Mouse (Mus musculus): ENCODE measurements around the gene Ltb. TPM values are rescaled to one million over a fixed set of nuclear protein-coding genes. Genes with fewer than 3 reads are reported as not detected.
"Not testable (repeated sequence)": the region's sequence is repeated elsewhere in the genome, so short reads cannot be mapped to it uniquely, and the experiment has no call there.

The Ltb gene
- polyA plus RNA-seq, 1 experiment from 2014 or later, result 0.25 TPM

GRCm38 (mm10) chr17:35220156-35220952 is 26.1 kb downstream of the Ltb start, which contains the start of gene Gm16181:
Gm16181 (plus strand) TSS chr17:35220834.
- H3K27ac ChIP-seq (replicated peaks), result no peak within 1 kb of the TSS
- WGBS, result 88% methylated on average over 28 of the region's 28 CpGs
- no peak for ATAC-seq (replicated peaks)
- peaks cover 21% of the 10 kb centered on the region for H3K36me3 ChIP-seq
- no peaks in the 10 kb centered on the region for H3K9me3 ChIP-seq
- no peaks in the 10 kb centered on the region for H3K4me1 ChIP-seq
- H3K9ac ChIP-seq (replicated peaks), result no peak within 1 kb of the TSS
- H3K4me2 ChIP-seq (replicated peaks), result no peak within 1 kb of the TSS
- no peak within 1 kb of the TSS for H3K4me3 ChIP-seq
- H3K27me3 ChIP-seq, result no peaks in the 10 kb centered on the region

- H3K36me3 ChIP-seq, result peaks cover 21% of the 10 kb centered on the region
- no peaks in the 10 kb centered on the region for H3K4me1 ChIP-seq
- H3K4me2 ChIP-seq (replicated peaks), result no peak overlapping the region
- no peak overlapping the region for H3K9ac ChIP-seq (replicated peaks)
- H3K4me3 ChIP-seq, result no peak overlapping the region
- WGBS, result 81% methylated on average over 6 of the region's 6 CpGs
- H3K9me3 ChIP-seq, result no peaks in the 10 kb centered on the region
- no peak overlapping the region for H3K27ac ChIP-seq (replicated peaks)
- H3K27me3 ChIP-seq, result no peaks in the 10 kb centered on the region
- ATAC-seq (replicated peaks), result no peak
Measured at GRCm38 (mm10) chr17:35222299-35222698, 28.1 kb downstream of the Ltb start.

- no peak for ATAC-seq (replicated peaks)
- Histone ChIP-seq H3K36me3 (peaks cover 31% of the 10 kb centered on the region), H3K9me3 (no peaks in the 10 kb centered on the region), H3K4me1 (no peaks in the 10 kb centered on the region), H3K27ac (replicated peaks) (no peak overlapping the region), H3K27me3 (no peaks in the 10 kb centered on the region), H3K4me3 (no peak overlapping the region), H3K9ac (replicated peaks) (no peak overlapping the region), H3K4me2 (replicated peaks) (no peak overlapping the region)
- WGBS, result 97% methylated on average over 4 of the region's 4 CpGs
Measured at GRCm38 (mm10) chr17:35224641-35225040, 30.4 kb downstream of the Ltb start.

GRCm38 (mm10) chr17:35225456-35225855 is 31.2 kb downstream of the Ltb start:
- no peaks in the 10 kb centered on the region for H3K9me3 ChIP-seq
- no peak overlapping the region for H3K4me2 ChIP-seq (replicated peaks)
- no peak overlapping the region for H3K9ac ChIP-seq (replicated peaks)
- peaks cover 26% of the 10 kb centered on the region for H3K36me3 ChIP-seq
- 94% methylated on average over 5 of the region's 5 CpGs for WGBS
- no peaks in the 10 kb centered on the region for H3K27me3 ChIP-seq
- H3K27ac ChIP-seq (replicated peaks), result no peak overlapping the region
- H3K4me1 ChIP-seq, result no peaks in the 10 kb centered on the region
- H3K4me3 ChIP-seq, result no peak overlapping the region
- no peak for ATAC-seq (replicated peaks)

- H3K36me3 ChIP-seq, result peaks cover 28% of the 10 kb centered on the region
- no peak overlapping the region for H3K9ac ChIP-seq (replicated peaks)
- no peak overlapping the region for H3K27ac ChIP-seq (replicated peaks)
- ATAC-seq (replicated peaks), result no peak
- 88% methylated on average over 14 of the region's 14 CpGs for WGBS
- H3K27me3 ChIP-seq, result no peaks in the 10 kb centered on the region
- H3K4me1 ChIP-seq, result no peaks in the 10 kb centered on the region
- H3K4me3 ChIP-seq, result no peak overlapping the region
- no peaks in the 10 kb centered on the region for H3K9me3 ChIP-seq
- no peak overlapping the region for H3K4me2 ChIP-seq (replicated peaks)
Measured at GRCm38 (mm10) chr17:35226561-35227046, 32.4 kb downstream of the Ltb start.

GRCm38 (mm10) chr17:35231022-35231421 is 36.8 kb downstream of the Ltb start:
- no peak overlapping the region for H3K4me2 ChIP-seq (replicated peaks)
- no peak overlapping the region for H3K27ac ChIP-seq (replicated peaks)
- H3K9me3 ChIP-seq, result no peaks in the 10 kb centered on the region
- no peaks in the 10 kb centered on the region for H3K27me3 ChIP-seq
- H3K9ac ChIP-seq (replicated peaks), result no peak overlapping the region
- H3K4me1 ChIP-seq, result peaks cover 31% of the 10 kb centered on the region
- WGBS, result 95% methylated on average over 10 of the region's 10 CpGs
- no peak for ATAC-seq (replicated peaks)
- H3K4me3 ChIP-seq, result no peak overlapping the region
- peaks cover 29% of the 10 kb centered on the region for H3K36me3 ChIP-seq

GRCm38 (mm10) chr17:35232043-35232442 is 37.8 kb downstream of the Ltb start:
- Histone ChIP-seq H3K36me3 (peaks cover 29% of the 10 kb centered on the region), H3K9ac (replicated peaks) (no peak overlapping the region), H3K4me2 (replicated peaks) (0 out of 2 replicates have a peak overlapping the region, but pooled peaks have one; percentile 14), H3K4me1 (peaks cover 38% of the 10 kb centered on the region), H3K27me3 (no peaks in the 10 kb centered on the region), H3K4me3 (0 out of 2 replicates have a peak overlapping the region, but pooled peaks have one; percentile 4), H3K27ac (replicated peaks) (no peak overlapping the region), H3K9me3 (no peaks in the 10 kb centered on the region)
- 13% methylated on average over 12 of the region's 12 CpGs for WGBS
- no peak for ATAC-seq (replicated peaks)

- Histone ChIP-seq H3K4me2 (replicated peaks) (no peak overlapping the region), H3K4me1 (peaks cover 40% of the 10 kb centered on the region), H3K4me3 (no peak overlapping the region), H3K9me3 (no peaks in the 10 kb centered on the region), H3K27me3 (no peaks in the 10 kb centered on the region), H3K27ac (replicated peaks) (0 out of 2 replicates have a peak overlapping the region, but pooled peaks have one; percentile 17), H3K36me3 (peaks cover 29% of the 10 kb centered on the region), H3K9ac (replicated peaks) (no peak overlapping the region)
- 95% methylated on average over 5 of the region's 5 CpGs for WGBS
- no peak for ATAC-seq (replicated peaks)
Measured at GRCm38 (mm10) chr17:35232659-35233058, 38.4 kb downstream of the Ltb start.

- H3K27ac ChIP-seq (replicated peaks), result peak within 1 kb of the TSS; percentile 96
Measured at GRCm38 (mm10) chr17:35233114-35233980, 39.1 kb downstream of the Ltb start, which contains the start of gene Atp6v1g2. Atp6v1g2 (plus strand) TSS chr17:35233660.

GRCm38 (mm10) chr17:35234090-35234489 is 39.9 kb downstream of the Ltb start:
- H3K4me1 ChIP-seq, result peaks cover 40% of the 10 kb centered on the region
- WGBS, result 82% methylated on average over 7 of the region's 7 CpGs
- H3K9ac ChIP-seq (replicated peaks); H3K9me3 ChIP-seq; H3K27ac ChIP-seq (replicated peaks); ATAC-seq (replicated peaks); H3K4me3 ChIP-seq; H3K27me3 ChIP-seq: not testable (repeated sequence)
- H3K4me2 ChIP-seq (replicated peaks), result peak overlapping the region; percentile 95; the same call in 1 of the 2 replicates
- peaks cover 17% of the 10 kb centered on the region for H3K36me3 ChIP-seq

More at GRCm38 (mm10) chr17:35233114-35233980, 39.1 kb downstream of the Ltb start, which contains the start of gene Atp6v1g2:
- Histone ChIP-seq H3K9ac (replicated peaks) (no peak within 1 kb of the TSS; the same call in 1 of the 2 replicates), H3K4me1 (peaks cover 40% of the 10 kb centered on the region), H3K4me3 (peak within 1 kb of the TSS; percentile 56), H3K9me3 (no peaks in the 10 kb centered on the region), H3K27me3 (no peaks in the 10 kb centered on the region), H3K4me2 (replicated peaks) (peak within 1 kb of the TSS; percentile 95), H3K36me3 (peaks cover 23% of the 10 kb centered on the region)
- WGBS, result 73% methylated on average over 18 of the region's 18 CpGs
- ATAC-seq (replicated peaks), result no peak

GRCm38 (mm10) chr17:35234903-35235302 is 40.7 kb downstream of the Ltb start:
- Histone ChIP-seq H3K4me1 (peaks cover 40% of the 10 kb centered on the region), H3K9me3 (no peaks in the 10 kb centered on the region), H3K4me2 (replicated peaks) (peak overlapping the region; percentile 95), H3K27ac (replicated peaks) (peak overlapping the region; percentile 96), H3K4me3 (peak overlapping the region; percentile 56), H3K36me3 (peaks cover 12% of the 10 kb centered on the region), H3K27me3 (no peaks in the 10 kb centered on the region), H3K9ac (replicated peaks) (peak overlapping the region; percentile 72)
- 6% methylated on average over 29 of the region's 31 CpGs for WGBS
- no peak for ATAC-seq (replicated peaks)

Measured in forebrain, embryonic 15.5 days (tissue).